Mouse (Mus musculus) heart, adult 2 months (tissue): ENCODE measurements at regions not wholly inside any gene's neighbourhood (a gene's known extent, or its start where the extent isn't known, plus 50 kb on each side); places are given as distances from the start of the nearest gene placed in this dataset.
"Not testable (repeated sequence)": the region's sequence is repeated elsewhere in the genome, so short reads cannot be mapped to it uniquely, and the experiment has no call there.

Experiments
- DNase-seq, 2 experiments: peaks; one replicate each; pipeline ENCODE4 v3.0.0; 2021
- H3K27ac ChIP-seq: fragments of 200-600 bp; 2 replicates; pipeline ENCODE4 v1.8.1; 2022
- H3K27me3 ChIP-seq: fragments of 200-500 bp; 2 replicates; pipeline ENCODE4 v1.6.1; 2012; ENCODE audit warnings: mild to moderate bottlenecking, low read length, inconsistent platforms, mixed read lengths; ENCODE audit not compliant: control insufficient read depth, insufficient read depth
- H3K36me3 ChIP-seq: fragments of 200-500 bp; 2 replicates; pipeline ENCODE4 v1.6.1; 2012; ENCODE audit warnings: low read length, inconsistent platforms; ENCODE audit not compliant: control insufficient read depth, insufficient read depth
- H3K4me1 ChIP-seq: fragments of 200-500 bp; 2 replicates; pipeline ENCODE4 v1.6.1; 2011; ENCODE audit warnings: low read length; ENCODE audit not compliant: control insufficient read depth, insufficient read depth
- H3K4me3 ChIP-seq: fragments of 200-600 bp; 2 replicates; pipeline ENCODE4 v1.8.1; 2022
- H3K79me2 ChIP-seq: fragments of 200-500 bp; replicated peaks from 2 replicates; pipeline ENCODE4 v1.6.1; 2012; ENCODE audit warnings: mild to moderate bottlenecking, inconsistent platforms, low read length, moderate library complexity, mixed read lengths; ENCODE audit not compliant: control insufficient read depth, insufficient read depth
- H3K9ac ChIP-seq: fragments of 200-500 bp; 2 replicates; pipeline ENCODE4 v1.6.1; 2012; ENCODE audit warnings: low read depth, mild to moderate bottlenecking, control low read depth, inconsistent platforms, low read length, mixed read lengths
- CTCF ChIP-seq: fragments of 200-600 bp; IDR thresholded peaks from 2 replicates; pipeline ENCODE4 v1.8.1; 2022; ENCODE audit warnings: antibody characterized with exemption, mild to moderate bottlenecking, moderate library complexity
- EP300 ChIP-seq: fragments of 200-500 bp; IDR thresholded peaks from 2 replicates; pipeline ENCODE4 v1.6.1; 2011; ENCODE audit warnings: low read depth, low read length, control low read depth; ENCODE audit not compliant: insufficient read depth
- POLR2A ChIP-seq: fragments of 200-500 bp; IDR thresholded peaks from 2 replicates; pipeline ENCODE4 v1.6.1; 2011; ENCODE audit warnings: mild to moderate bottlenecking, low read depth, low read length, control low read depth; ENCODE audit not compliant: insufficient read depth
- WGBS: fragments of 180-500 bp; shearing (Covaris S2); methylation state at CpG from one replicate; pipeline ENCODE4 v1.1.7; 2018; 5-methylcytosine and 5-hydroxymethylcytosine counted together
- intact Hi-C: fragments of 180-260 bp; cut with DNase I; formaldehyde crosslinking; loops from one replicate; pipeline ENCODE4 v1.15.1; 2025

DNA sequence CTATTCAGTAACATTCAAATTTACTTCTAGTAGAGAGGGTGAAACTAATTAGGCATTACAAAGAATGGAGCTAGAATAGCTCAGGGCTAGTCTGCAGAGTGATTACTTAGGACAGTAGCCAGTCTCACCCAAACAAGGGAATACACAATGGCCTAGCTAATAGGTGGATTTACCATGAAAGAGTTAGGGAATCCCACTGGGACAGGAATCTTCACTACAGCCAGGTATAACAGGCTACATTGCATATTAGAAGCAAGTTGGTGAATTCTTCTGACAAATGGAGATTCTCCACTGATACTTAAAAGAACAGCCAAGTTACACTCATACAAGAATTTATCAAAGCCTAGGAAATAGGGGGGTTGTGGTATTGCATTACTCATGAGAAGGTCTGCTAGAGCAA, 670.2 kb upstream of the Chrm3 start:
- intact Hi-C loops, H3K9ac ChIP-seq, H3K36me3 ChIP-seq, H3K4me1 ChIP-seq, H3K79me2 ChIP-seq, H3K27ac ChIP-seq, H3K4me3 ChIP-seq, DNase-seq, H3K27me3 ChIP-seq: not testable (repeated sequence)

DNA sequence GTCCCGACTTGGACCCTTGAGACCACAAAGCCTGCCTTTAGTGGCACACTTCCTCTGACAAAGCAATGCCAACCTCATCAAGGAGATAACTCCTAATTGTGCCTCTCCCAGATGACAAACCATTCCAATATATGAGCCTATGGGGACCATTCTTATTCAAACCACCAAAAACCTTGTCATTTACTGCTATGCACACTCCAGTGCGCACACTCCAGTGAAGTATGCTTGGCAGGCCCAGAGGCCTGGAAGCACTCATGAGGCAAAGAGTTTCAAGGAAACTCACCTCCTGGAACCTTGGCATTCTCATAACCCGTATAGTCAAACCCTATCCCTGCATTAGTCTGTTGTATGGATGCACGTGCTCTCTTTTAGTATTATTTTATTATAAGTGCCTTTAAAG, 669.7 kb upstream of the Chrm3 start:
- DNase-seq, result no peak
- Histone ChIP-seq H3K27me3 (no peaks in the 10 kb centered on the region), H3K4me1 (no peaks in the 10 kb centered on the region), H3K79me2 (no peaks in the 10 kb centered on the region), H3K27ac (no peak overlapping the region), H3K9ac (no peak overlapping the region), H3K4me3 (no peak overlapping the region), H3K36me3 (no peaks in the 10 kb centered on the region)
- intact Hi-C loops, result no loop called here
- TF ChIP-seq EP300 (no peak), POLR2A (no peak), CTCF (no peak)
- WGBS, result 80% methylated on average over 4 of the region's 4 CpGs

DNA sequence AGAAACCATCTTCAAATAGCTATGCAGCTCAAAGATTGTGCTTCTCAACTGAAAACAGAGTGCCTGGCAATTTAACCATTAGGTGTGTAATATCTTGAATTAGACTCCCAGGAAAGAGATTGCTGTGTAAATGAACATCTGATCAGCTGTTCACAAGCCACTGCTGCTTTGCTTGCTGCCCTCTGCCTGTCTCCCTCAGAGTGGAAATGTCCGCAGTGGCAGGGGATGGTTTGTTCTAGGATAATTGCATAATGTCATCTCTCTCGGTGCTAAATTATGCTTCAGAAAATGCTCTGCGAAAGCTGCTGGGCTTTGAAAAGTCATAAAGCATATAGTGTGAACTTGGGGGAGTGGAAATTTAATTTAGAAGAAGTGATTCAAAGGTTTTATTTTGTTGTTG, 665.3 kb upstream of the Chrm3 start:
- no peak overlapping the region for H3K4me3 ChIP-seq

DNA sequence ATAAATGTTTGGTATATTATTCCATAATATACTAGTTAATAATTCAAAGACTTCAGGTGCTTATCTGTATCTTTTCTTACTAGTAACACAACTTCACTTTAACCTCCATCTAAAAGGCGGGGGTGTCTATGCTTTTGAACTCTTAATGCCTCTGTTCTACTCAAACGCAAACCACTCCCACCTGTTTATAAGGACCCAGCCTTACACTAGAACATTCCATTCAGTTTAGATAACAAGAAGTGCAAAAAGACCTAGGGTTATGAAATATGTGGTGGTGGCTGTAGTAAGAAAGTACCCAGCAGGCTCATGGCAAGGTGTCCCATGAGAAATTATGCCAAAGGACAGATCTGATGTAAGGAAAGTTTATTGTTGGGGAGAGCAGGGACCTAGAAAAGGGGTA, 663.8 kb upstream of the Chrm3 start:
- Histone ChIP-seq H3K27ac (no peak overlapping the region), H3K4me3 (no peak overlapping the region), H3K27me3 (no peaks in the 10 kb centered on the region), H3K79me2 (no peaks in the 10 kb centered on the region), H3K4me1 (no peaks in the 10 kb centered on the region), H3K9ac (no peak overlapping the region), H3K36me3 (no peaks in the 10 kb centered on the region)
- WGBS, result 84% methylated on average over 2 of the region's 2 CpGs
- intact Hi-C loops, result no loop called here
- TF ChIP-seq CTCF (no peak), EP300 (no peak), POLR2A (no peak)
- DNase-seq, result no peak

More for the DNA sequence above, 665.3 kb upstream of the Chrm3 start:
- Histone ChIP-seq H3K27me3 (no peaks in the 10 kb centered on the region), H3K9ac (no peak overlapping the region), H3K27ac (no peak overlapping the region), H3K4me1 (no peaks in the 10 kb centered on the region), H3K36me3 (no peaks in the 10 kb centered on the region), H3K79me2 (no peaks in the 10 kb centered on the region)
- intact Hi-C loops, result no loop called here
- no peak for DNase-seq
- no peak for TF ChIP-seq CTCF
- no peak for TF ChIP-seq EP300
- no peak for TF ChIP-seq POLR2A
- 77% methylated on average over 3 of the region's 3 CpGs for WGBS

DNA sequence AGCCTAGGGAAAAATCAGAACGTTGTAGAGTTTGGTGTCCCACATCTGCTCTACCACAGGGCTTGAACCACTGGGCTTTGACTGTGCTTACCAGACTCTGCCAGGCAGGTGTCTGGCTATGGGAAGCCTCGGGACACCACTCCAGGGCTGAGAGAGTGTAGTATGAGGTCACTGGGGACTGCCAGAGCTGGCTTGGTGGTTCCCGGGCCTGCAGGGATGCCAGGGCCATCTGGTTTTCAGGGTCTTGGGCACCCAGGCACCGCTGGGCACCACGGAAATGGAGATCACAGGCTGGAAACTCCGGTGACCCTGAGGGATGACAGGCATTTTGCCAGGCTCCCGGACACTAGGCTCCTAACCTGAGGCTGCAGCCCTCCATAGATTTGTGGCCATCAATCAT, 656.9 kb upstream of the Chrm3 start:
- no peaks in the 10 kb centered on the region for H3K4me1 ChIP-seq
- no peaks in the 10 kb centered on the region for H3K79me2 ChIP-seq
- H3K4me3 ChIP-seq, result no peak overlapping the region
- no peaks in the 10 kb centered on the region for H3K36me3 ChIP-seq
- TF ChIP-seq POLR2A (no peak), CTCF (no peak)
- no peak overlapping the region for H3K27ac ChIP-seq
- WGBS, result 80% methylated on average over 7 of the region's 7 CpGs
- H3K27me3 ChIP-seq, result no peaks in the 10 kb centered on the region
- H3K9ac ChIP-seq, result no peak overlapping the region
- DNase-seq, result no peak
- intact Hi-C loops, result no loop called here

DNA sequence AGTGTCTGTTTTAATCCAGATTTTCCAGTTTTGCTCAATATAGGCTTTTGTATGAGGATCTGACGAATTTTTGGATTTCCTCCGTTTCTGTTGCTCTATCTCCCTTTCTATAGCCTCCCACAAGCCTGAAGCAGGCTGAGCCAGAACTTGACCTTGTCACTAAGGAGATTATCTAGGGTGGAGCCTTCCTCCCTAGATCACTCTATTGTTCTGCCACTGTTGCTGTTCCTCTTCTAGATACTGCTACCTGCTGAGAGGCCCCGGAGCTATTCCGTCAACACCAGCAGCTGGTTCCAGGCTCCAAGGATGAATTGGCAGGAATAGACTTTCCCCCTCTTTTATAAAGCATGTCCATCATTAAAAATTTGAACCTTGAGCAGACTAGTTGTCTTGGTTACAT, 644.7 kb upstream of the Chrm3 start:
- Histone ChIP-seq H3K4me1 (no peaks in the 10 kb centered on the region), H3K4me3 (no peak overlapping the region), H3K9ac (no peak overlapping the region), H3K79me2 (no peaks in the 10 kb centered on the region), H3K27ac (no peak overlapping the region), H3K36me3 (no peaks in the 10 kb centered on the region), H3K27me3 (no peaks in the 10 kb centered on the region)
- DNase-seq, result no peak
- TF ChIP-seq POLR2A (no peak), EP300 (no peak), CTCF (no peak)
- WGBS, result 20% methylated on average over 4 of the region's 4 CpGs
- intact Hi-C loops, result no loop called here

DNA sequence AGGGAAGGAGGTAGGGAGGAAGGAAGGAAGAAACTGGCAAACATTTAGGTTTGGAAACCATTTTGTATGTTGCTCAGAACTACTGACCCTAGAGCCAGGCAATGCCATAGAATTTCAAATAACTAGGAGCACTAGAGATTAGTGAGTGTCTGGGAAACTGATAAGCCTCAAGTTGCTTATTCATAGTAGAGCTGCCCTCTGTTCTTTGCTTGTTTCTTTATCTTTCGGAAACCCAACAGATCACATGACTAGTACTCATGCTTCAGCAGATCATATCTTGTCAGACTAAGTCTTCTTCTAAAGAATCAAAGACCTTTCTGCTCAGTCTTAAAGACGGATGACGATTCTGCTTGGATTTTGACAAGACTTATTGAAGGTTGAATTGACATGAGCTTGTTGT, 630.5 kb upstream of the Chrm3 start:
- TF ChIP-seq EP300 (no peak), CTCF (no peak), POLR2A (no peak)
- Histone ChIP-seq H3K4me3 (no peak overlapping the region), H3K27me3 (no peaks in the 10 kb centered on the region), H3K9ac (no peak overlapping the region), H3K36me3 (no peaks in the 10 kb centered on the region), H3K27ac (no peak overlapping the region), H3K4me1 (no peaks in the 10 kb centered on the region), H3K79me2 (no peaks in the 10 kb centered on the region)
- DNase-seq, result no peak
- intact Hi-C loops, result no loop called here
- WGBS, result 70% methylated on average over 3 of the region's 3 CpGs
